Mouse (Mus musculus) olfactory bulb, adult 2 months (tissue): ENCODE data around the gene Rptor. TPM values are rescaled to one million over a fixed set of nuclear protein-coding genes. Genes with fewer than 3 reads are reported as not detected.

Experiments
- H3K27ac ChIP-seq: fragments of 200-500 bp; 2 replicates; pipeline ENCODE4 v1.5.1; 2012; ENCODE audit warnings: low read depth, low read length; ENCODE audit not compliant: insufficient read depth
- H3K4me1 ChIP-seq: fragments of 200-500 bp; 2 replicates; pipeline ENCODE4 v1.6.1; 2012; ENCODE audit warnings: low read length; ENCODE audit not compliant: control insufficient read depth, insufficient read depth
- H3K4me3 ChIP-seq: fragments of 200-500 bp; 2 replicates; pipeline ENCODE4 v1.5.1; 2012; ENCODE audit warnings: mild to moderate bottlenecking, low read depth, low read length, moderate library complexity; ENCODE audit not compliant: insufficient read depth
- CTCF ChIP-seq: fragments of 200-500 bp; IDR thresholded peaks from 2 replicates; pipeline ENCODE4 v1.5.1; 2012; ENCODE audit warnings: low read depth, mild to moderate bottlenecking, low read length, moderate library complexity; ENCODE audit not compliant: insufficient read depth
- POLR2A ChIP-seq: fragments of 200-500 bp; IDR thresholded peaks from 2 replicates; pipeline ENCODE4 v1.6.1; 2012; ENCODE audit warnings: mild to moderate bottlenecking, low read depth, low read length, moderate library complexity; ENCODE audit not compliant: insufficient read depth
- WGBS: fragments of 180-500 bp; shearing (Covaris S2); methylation state at CpG from one replicate; pipeline ENCODE4 v1.1.7; 2018; 5-methylcytosine and 5-hydroxymethylcytosine counted together
- polyA plus RNA-seq: library from polyadenylated mRNA; stranded (reverse); fragments of >200 nt; gene quantifications from 2 replicates; pipeline ENCODE4 v1.2.4, GENCODE M21; 2012; ENCODE audit warnings: low replicate concordance; ENCODE audit not compliant: missing spikeins, insufficient read depth, insufficient read length

The Rptor gene
- polyA plus RNA-seq, 1 experiment = 61.2 TPM

DNA sequence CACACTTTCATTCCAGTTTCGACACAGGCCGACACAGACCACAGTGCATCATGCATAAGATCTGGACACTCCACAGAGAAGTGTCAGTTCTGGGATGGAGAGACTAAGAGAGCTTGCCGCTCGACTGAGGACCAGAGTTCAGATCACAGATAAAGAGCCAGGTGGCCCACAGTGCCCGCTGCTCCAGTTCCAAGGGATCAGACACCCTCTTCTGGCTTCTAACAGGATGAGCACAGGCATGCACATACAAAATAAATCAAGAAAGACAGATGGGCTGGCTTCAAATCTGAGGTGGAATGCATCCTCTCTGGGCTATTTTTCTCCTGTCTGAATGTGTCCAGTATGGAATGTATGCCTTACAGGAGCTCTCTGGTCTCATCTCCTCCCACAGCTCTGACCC is 324.1 kb downstream of the Rptor start:
- no peak for TF ChIP-seq CTCF
- TF ChIP-seq POLR2A = no peak
- H3K27ac ChIP-seq = no peak overlapping the region
- peaks cover 1% of the 10 kb centered on the region for H3K4me1 ChIP-seq
- H3K4me3 ChIP-seq = no peak overlapping the region
- WGBS = 88% methylated on average over 5 of the region's 5 CpGs

- H3K4me3 ChIP-seq = peak overlapping the region; percentile 9; the same call in 1 of the 2 replicates
- TF ChIP-seq CTCF (no peak), POLR2A (no peak)
- H3K27ac ChIP-seq = no peak overlapping the region
- peaks cover 12% of the 10 kb centered on the region for H3K4me1 ChIP-seq
- 47% methylated on average over 16 of the region's 16 CpGs for WGBS
These were observed 325.4 kb downstream of the Rptor start for GRCm38 (mm10) chr11:119928023-119928681.

GRCm38 (mm10) chr11:119929603-119930265 is 327.0 kb downstream of the Rptor start:
- whole genome bisulfite sequencing = 70% methylated on average over 6 of the region's 6 CpGs
- Histone ChIP-seq H3K27ac (no peak overlapping the region), H3K4me1 (peaks cover 22% of the 10 kb centered on the region), H3K4me3 (no peak overlapping the region)
- TF ChIP-seq POLR2A (no peak), CTCF (no peak)

DNA sequence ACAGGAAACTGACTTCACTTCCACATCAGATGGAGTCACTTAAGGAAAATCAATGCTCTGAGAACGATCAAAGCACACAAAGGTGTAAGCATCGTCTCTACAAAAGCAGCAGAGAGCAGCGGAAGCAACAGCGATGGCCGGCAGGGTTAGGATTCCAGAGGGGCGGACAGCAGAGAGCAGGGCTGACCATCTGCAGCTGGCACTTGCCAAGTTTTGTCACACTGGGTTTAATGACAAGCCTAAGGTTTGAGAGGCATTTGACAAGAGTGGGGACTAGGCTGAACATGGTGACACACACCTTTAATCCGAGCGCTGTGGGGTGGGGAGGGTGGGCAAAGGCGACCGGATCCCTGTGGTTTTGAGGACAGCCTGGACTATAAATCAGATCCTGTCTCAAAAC is 329.1 kb downstream of the Rptor start:
- Histone ChIP-seq H3K4me1 (peaks cover 41% of the 10 kb centered on the region), H3K27ac (no peak overlapping the region), H3K4me3 (no peak overlapping the region)
- TF ChIP-seq CTCF (no peak), POLR2A (no peak)
- WGBS = 64% methylated on average over 10 of the region's 10 CpGs

GRCm38 (mm10) chr11:119933142-119933541 is 330.4 kb downstream of the Rptor start:
- WGBS = 38% methylated on average over 4 of the region's 4 CpGs
- Histone ChIP-seq H3K27ac (no peak overlapping the region), H3K4me1 (peaks cover 54% of the 10 kb centered on the region), H3K4me3 (no peak overlapping the region)
- TF ChIP-seq POLR2A = no peak
- no peak for TF ChIP-seq CTCF

GRCm38 (mm10) chr11:119933819-119934583 is 331.3 kb downstream of the Rptor start:
- Histone ChIP-seq H3K4me3 (no peak overlapping the region), H3K27ac (no peak overlapping the region), H3K4me1 (peaks cover 63% of the 10 kb centered on the region)
- TF ChIP-seq POLR2A = no peak
- TF ChIP-seq CTCF = no peak
- 86% methylated on average over 8 of the region's 8 CpGs for WGBS

- H3K27ac ChIP-seq = no peak overlapping the region
These were observed 332.1 kb downstream of the Rptor start for GRCm38 (mm10) chr11:119934773-119935172.

GRCm38 (mm10) chr11:119935457-119935856 is 332.8 kb downstream of the Rptor start:
- H3K4me1 ChIP-seq = peaks cover 76% of the 10 kb centered on the region
- TF ChIP-seq POLR2A = no peak
- TF ChIP-seq CTCF = peak; percentile 74
- 32% methylated on average over 6 of the region's 6 CpGs for WGBS

More at GRCm38 (mm10) chr11:119934773-119935172, 332.1 kb downstream of the Rptor start:
- WGBS = 65% methylated on average over 8 of the region's 8 CpGs
- Histone ChIP-seq H3K4me1 (peaks cover 71% of the 10 kb centered on the region), H3K4me3 (no peak overlapping the region)
- TF ChIP-seq POLR2A = no peak
- TF ChIP-seq CTCF = no peak

GRCm38 (mm10) chr11:119936456-119936855 is 333.8 kb downstream of the Rptor start:
- no peak overlapping the region for H3K4me3 ChIP-seq

More at GRCm38 (mm10) chr11:119935457-119935856, 332.8 kb downstream of the Rptor start:
- Histone ChIP-seq H3K27ac (no peak overlapping the region), H3K4me3 (no peak overlapping the region)

More at GRCm38 (mm10) chr11:119936456-119936855, 333.8 kb downstream of the Rptor start:
- Histone ChIP-seq H3K27ac (peak overlapping the region; percentile 45), H3K4me1 (peaks cover 86% of the 10 kb centered on the region)
- WGBS = 55% methylated on average over 2 of the region's 2 CpGs
- TF ChIP-seq POLR2A (no peak), CTCF (no peak)
